ENCODE assay signal across 23 mouse cellular contexts in the genomic region with DNA sequence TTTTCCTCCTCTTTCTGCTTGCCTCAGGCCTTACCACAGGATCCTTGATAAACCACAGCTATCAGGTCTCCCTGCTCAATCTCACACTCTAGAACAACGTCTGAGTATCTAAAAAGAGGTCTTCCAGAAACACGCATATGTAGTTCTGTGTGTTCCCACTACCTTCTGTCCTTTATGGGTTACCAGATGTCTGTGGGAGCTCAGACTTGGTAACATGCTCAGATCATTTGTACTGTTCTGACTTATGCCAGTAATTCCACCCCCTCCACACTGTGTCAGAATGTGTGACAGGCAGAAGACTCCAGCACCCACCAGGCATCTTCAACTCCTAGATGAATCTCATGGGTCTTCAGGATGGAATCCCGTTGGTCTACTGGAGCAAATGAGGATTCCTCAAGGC. TPM values are rescaled to one million over a fixed set of nuclear protein-coding genes. Genes with fewer than 3 reads are reported as not detected.
"Had no signal": no experiment of that assay in that cellular context is flagged by ENCODE, and none has a peak within 500 bp of the region (broad histone marks: within the 10 kb centered on the region; RNA-seq: fewer than 3 reads in every experiment).

No protein-coding gene starts in this region.

- H3K4me3 ChIP-seq: kidney, embryonic 15.5 days; left cerebral cortex, adult 2 months; limb, embryonic 15.5 days; liver, embryonic 12.5 days; midbrain, embryonic 10.5 days; myocyte; neural tube, embryonic 15.5 days had no signal

- H3K27ac ChIP-seq: kidney, embryonic 15.5 days; left cerebral cortex, adult 2 months; limb, embryonic 15.5 days; liver, embryonic 12.5 days; midbrain, embryonic 10.5 days; neural tube, embryonic 15.5 days had no signal

- H3K4me1 ChIP-seq: kidney, embryonic 15.5 days; limb, embryonic 15.5 days; liver, embryonic 12.5 days; neural tube, embryonic 15.5 days had no signal

- DNase-seq: kidney, adult 2 months; kidney, postnatal 14 days; lung, embryonic 14.5 days; lung, postnatal 10 days; lung, postnatal 4 days; midbrain, embryonic 14.5 days; retina, postnatal 1 day; right cerebral cortex, postnatal 14 days had no signal

RNA-seq across cellular contexts. Expression of gene Drd5, which starts 37.8 kb away (rescaled TPM):
- total RNA-seq: megakaryocyte, adult 5-6 weeks had no signal
- polyA plus RNA-seq: intestine, embryonic 16.5 days; kidney, adult 2 months; kidney, embryonic 15.5 days; large intestine, adult 2 months; limb, embryonic 11.5 days; liver, embryonic 12.5 days; liver, embryonic 16.5 days; lung, embryonic 14.5 days; myocyte; neural tube, embryonic 11.5 days; small intestine, adult 2 months; stomach, embryonic 16.5 days had no signal
